Mouse (Mus musculus) spleen, adult 2 months (tissue): ENCODE results near the gene Kazn. TPM values are rescaled to one million over a fixed set of nuclear protein-coding genes. Genes with fewer than 3 reads are reported as not detected.

ENCODE experiments used
- DNase-seq, 2 experiments: peaks; one replicate each; pipeline versions ENCODE4 v3.0.0 to v3.0.0-alpha.2; 2012 to 2021; ENCODE audit warnings: low spot score in 2 of 2, low read depth in 1 of 2
- H3K27ac ChIP-seq: fragments of 200-500 bp; 2 replicates; pipeline ENCODE4 v1.5.1; 2012; ENCODE audit warnings: low read length, inconsistent platforms; ENCODE audit not compliant: insufficient read depth
- H3K27me3 ChIP-seq: fragments of 200-500 bp; 2 replicates; pipeline ENCODE4 v1.6.1; 2012; ENCODE audit warnings: mild to moderate bottlenecking, moderate library complexity, low read length, inconsistent platforms; ENCODE audit not compliant: control insufficient read depth, insufficient read depth
- H3K36me3 ChIP-seq: fragments of 200-500 bp; 2 replicates; pipeline ENCODE4 v1.6.1; 2012; ENCODE audit warnings: mild to moderate bottlenecking, low read length, inconsistent platforms; ENCODE audit not compliant: control insufficient read depth, insufficient read depth
- H3K4me1 ChIP-seq: fragments of 200-500 bp; 2 replicates; pipeline ENCODE4 v1.6.1; 2011; ENCODE audit warnings: inconsistent platforms; ENCODE audit not compliant: control insufficient read depth, insufficient read depth, insufficient read length
- H3K4me3 ChIP-seq: fragments of 200-500 bp; 2 replicates; pipeline ENCODE4 v1.5.1; 2011; ENCODE audit warnings: mild to moderate bottlenecking, inconsistent platforms; ENCODE audit not compliant: insufficient read depth, insufficient read length; ENCODE audit errors: extremely low read depth
- CTCF ChIP-seq: fragments of 200-500 bp; IDR thresholded peaks from 2 replicates; pipeline ENCODE4 v1.5.1; 2011; ENCODE audit warnings: mild to moderate bottlenecking, inconsistent platforms; ENCODE audit not compliant: insufficient read depth, insufficient read length, insufficient replicate concordance; ENCODE audit errors: extremely low read depth
- POLR2A ChIP-seq: fragments of 200-500 bp; IDR thresholded peaks from 2 replicates; pipeline ENCODE4 v1.6.1; 2011; ENCODE audit warnings: low read depth, low read length, inconsistent platforms
- WGBS: fragments of 180-500 bp; shearing (Covaris S2); methylation state at CpG from one replicate; pipeline ENCODE4 v1.1.7; 2018; 5-methylcytosine and 5-hydroxymethylcytosine counted together
- polyA plus RNA-seq: library from polyadenylated mRNA; depleted of rRNA; stranded (reverse); fragments of >200 nt; gene quantifications from 2 replicates; pipeline ENCODE4 v1.2.3, GENCODE M21; 2012

Gene Kazn
- polyA plus RNA-seq, 1 experiment, result 13.2 TPM

DNA sequence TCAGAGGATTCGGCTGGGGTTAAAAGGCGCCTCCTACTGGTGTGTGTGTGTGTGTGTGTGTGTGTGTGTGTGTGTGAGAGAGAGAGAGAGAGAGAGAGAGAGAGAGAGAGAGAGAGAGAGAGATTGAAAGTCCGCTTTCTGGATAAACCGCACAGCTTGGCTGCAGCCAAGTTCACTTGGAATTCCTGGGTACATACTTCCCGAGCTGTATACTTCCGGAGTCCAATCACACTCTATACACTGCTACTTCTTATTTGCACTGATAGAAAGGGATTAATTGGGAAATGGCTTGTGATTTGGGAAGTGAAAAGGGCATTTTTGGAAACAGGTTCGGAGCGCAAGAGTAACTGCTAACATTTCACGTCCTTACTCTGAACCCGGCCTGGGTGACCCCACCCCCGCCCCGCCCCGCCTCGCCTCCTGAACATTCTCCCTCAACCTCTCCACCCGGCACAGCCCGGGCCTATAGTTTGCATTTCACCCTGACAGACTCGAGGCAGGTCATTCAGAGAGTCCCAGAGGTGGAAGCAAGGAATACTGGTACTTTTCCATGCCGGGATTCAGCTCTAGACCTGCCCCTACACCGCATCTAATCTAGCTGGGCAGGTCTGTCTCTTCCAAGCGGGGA, 154.2 kb downstream of the Kazn start:
- no peak for TF ChIP-seq CTCF
- no peak for TF ChIP-seq POLR2A
- Histone ChIP-seq H3K36me3 (no peaks in the 10 kb centered on the region), H3K4me3 (peak overlapping the region; percentile 58; the same call in 1 of the 2 replicates), H3K4me1 (no peaks in the 10 kb centered on the region; the same call in none of the 2 replicates), H3K27me3 (peaks cover 4% of the 10 kb centered on the region; the same call in 1 of the 2 replicates), H3K27ac (peak overlapping the region; percentile 76; the same call in 1 of the 2 replicates)
- 46% methylated on average over 20 of the region's 20 CpGs for WGBS
- DNase-seq, result no peak

DNA sequence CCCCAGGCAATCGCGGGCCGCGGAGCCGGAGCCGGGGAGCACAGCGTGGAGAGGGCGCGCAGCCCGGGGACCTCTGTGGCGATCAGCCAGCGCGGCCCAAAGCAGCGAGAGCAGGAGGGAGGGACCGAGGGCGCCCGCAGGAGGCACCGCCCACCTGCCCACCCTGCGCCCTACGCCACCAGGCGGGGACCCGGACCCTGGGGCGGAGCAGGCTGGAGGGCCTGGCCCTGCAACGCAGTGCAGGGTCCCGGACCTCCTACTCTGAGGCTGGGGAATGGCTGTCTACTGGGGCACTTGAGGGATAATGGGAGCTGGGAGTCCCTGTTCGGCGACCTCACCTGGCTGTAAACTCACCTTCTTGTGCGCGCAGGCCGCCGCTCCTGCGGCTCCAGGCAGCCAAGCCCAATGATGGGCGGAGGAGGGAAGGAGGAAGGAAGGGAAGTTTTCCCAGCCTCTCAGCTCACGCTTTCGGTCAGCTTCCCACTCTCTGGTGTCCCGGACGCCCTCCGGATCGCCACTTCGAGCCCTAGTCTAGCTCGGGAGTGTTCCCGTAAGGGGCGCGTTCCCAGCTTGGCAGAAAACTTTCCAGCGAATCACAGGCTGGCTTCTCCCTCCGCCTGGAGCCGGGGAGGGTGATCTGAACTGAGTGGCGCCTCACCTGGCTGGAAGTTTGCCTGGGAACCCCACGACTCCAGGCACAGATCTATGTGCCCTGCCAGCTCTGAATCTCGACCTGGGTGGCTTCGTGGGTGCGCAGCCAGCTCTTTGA, 154.9 kb downstream of the Kazn start, which contains the start of gene Tmem51:
Gene Tmem51 (minus strand): TSS at position 174 of the 769 bp plus-strand sequence.
- 3% methylated on average over 51 of the region's 52 CpGs for WGBS
- Histone ChIP-seq H3K36me3 (no peaks in the 10 kb centered on the region), H3K27me3 (peaks cover 4% of the 10 kb centered on the region; the same call in 1 of the 2 replicates), H3K4me3 (peak within 1 kb of the TSS; percentile 58), H3K4me1 (no peaks in the 10 kb centered on the region; the same call in none of the 2 replicates), H3K27ac (peak within 1 kb of the TSS; percentile 76)
- TF ChIP-seq POLR2A, result no peak
- TF ChIP-seq CTCF, result no peak
- DNase-seq, result peak in 1 of 2 experiments; percentile 20

DNA sequence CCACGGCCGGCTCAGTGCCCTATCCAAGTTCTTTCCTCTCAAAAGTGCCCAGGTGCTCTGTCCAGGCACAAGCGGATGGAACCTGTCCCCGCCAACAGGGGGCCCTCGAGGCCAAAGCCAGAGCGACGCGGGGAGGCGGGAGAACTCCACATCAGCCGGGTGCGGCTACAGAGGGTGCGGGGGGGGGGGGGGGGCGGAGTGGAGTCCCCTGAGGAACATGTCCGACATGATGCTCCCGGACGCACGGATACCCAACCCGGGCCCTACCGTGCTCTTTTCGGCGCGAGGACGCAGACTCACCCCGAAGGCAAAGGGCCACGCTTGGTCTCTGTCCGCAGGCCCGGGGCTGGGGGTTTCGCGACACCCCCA, 155.5 kb downstream of the Kazn start:
- DNase-seq, result peak in 1 of 2 experiments; percentile 32
- peaks cover 4% of the 10 kb centered on the region; the same call in 1 of the 2 replicates for H3K27me3 ChIP-seq
- TF ChIP-seq POLR2A, result no peak
- peak; percentile 41; the same call in 1 of the 2 replicates for TF ChIP-seq CTCF
- peak overlapping the region; percentile 76 for H3K27ac ChIP-seq
- no peaks in the 10 kb centered on the region; the same call in none of the 2 replicates for H3K4me1 ChIP-seq
- 0% methylated on average over 27 of the region's 29 CpGs for WGBS
- peak overlapping the region; percentile 58; the same call in 1 of the 2 replicates for H3K4me3 ChIP-seq
- H3K36me3 ChIP-seq, result no peaks in the 10 kb centered on the region

DNA sequence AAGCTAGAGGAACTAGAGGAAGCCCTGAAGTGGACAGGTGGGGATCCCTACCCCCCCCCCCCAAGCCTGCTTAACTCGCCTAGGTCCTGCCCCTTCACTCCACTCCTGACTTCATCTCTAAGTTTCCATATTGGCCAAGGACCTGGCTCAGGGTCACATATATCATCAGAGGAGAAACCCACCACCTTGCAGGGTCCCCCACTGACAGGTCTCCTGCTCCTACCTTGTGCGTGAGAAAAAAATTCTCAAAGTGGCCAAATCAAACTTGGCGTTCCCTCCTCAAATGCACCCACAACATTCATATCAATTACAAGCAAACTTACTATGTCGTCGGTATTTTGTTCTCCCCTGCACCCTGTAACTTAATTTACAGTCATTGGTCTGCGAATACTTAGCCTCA, 156.0 kb downstream of the Kazn start:
- no peaks in the 10 kb centered on the region; the same call in none of the 2 replicates for H3K4me1 ChIP-seq
- TF ChIP-seq POLR2A (no peak), CTCF (no peak)
- peak overlapping the region; percentile 58; the same call in 1 of the 2 replicates for H3K4me3 ChIP-seq
- no peaks in the 10 kb centered on the region for H3K36me3 ChIP-seq
- H3K27ac ChIP-seq, result no peak overlapping the region
- WGBS, result 51% methylated on average over 6 of the region's 6 CpGs
- no peak for DNase-seq
- peaks cover 4% of the 10 kb centered on the region; the same call in 1 of the 2 replicates for H3K27me3 ChIP-seq

DNA sequence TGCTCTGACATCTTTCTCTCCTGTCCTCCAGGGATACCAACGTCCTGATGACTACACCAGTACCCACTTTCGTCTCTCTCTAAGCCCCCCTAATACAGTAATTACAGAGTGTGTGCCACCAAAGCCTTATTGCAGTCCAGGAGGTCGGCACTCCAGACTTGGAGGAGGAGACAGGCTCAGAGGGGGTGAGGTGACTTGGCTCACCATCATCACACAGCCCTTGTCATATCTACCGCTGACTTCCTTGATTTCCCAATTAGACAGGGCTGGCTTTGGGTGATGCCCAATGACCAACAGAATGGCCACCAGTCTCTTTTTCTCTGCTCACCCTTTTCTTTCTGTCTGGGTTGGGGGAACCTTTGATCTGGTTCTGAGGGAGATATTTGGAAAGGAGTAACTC, 156.5 kb downstream of the Kazn start:
- peaks cover under 1% of the 10 kb centered on the region for H3K4me1 ChIP-seq
- TF ChIP-seq POLR2A, result no peak
- TF ChIP-seq CTCF, result no peak
- H3K27ac ChIP-seq, result 0 out of 2 replicates have a peak overlapping the region, but pooled peaks have one; percentile 19
- DNase-seq, result no peak
- WGBS, result 80% methylated on average over 4 of the region's 4 CpGs
- H3K27me3 ChIP-seq, result peaks cover 4% of the 10 kb centered on the region; the same call in 1 of the 2 replicates
- H3K4me3 ChIP-seq, result no peak overlapping the region; the same call in 1 of the 2 replicates
- H3K36me3 ChIP-seq, result no peaks in the 10 kb centered on the region

DNA sequence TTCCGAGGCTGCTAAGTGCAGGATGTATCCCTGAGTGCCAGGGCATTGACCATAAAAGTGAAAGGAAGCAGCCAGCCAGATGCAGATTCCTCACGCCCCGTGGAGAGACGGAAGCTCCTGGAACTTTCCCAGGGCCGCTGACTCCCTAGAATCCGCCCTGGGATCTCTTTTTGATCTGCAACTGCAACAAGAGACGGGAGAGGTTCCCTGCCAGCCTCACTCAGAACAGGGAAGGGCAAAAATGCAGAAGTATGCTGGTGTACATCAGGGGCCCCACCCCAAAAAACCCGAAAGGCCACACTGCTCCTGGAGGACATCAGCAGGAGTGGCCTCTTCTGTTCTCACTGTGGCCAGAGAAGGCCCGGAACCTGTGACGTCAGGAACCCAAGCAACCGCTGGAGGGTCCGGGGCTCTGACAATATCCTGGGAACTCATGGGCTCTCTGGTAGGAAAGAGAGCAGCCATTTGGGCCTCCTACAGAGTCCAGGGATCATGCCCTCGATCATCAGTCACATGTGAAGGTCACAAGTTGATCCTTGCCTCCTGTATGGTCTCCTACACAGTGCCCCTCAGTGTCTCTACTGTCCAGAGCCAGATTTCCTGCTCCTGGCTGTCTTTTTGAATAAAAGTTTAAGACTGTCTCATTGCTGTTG, 157.4 kb downstream of the Kazn start:
- H3K4me3 ChIP-seq, result peak overlapping the region; percentile 4
- no peak for TF ChIP-seq CTCF
- TF ChIP-seq POLR2A, result no peak
- DNase-seq, result no peak
- H3K36me3 ChIP-seq, result no peaks in the 10 kb centered on the region
- WGBS, result 38% methylated on average over 13 of the region's 13 CpGs
- H3K4me1 ChIP-seq, result peaks cover 8% of the 10 kb centered on the region
- peaks cover 4% of the 10 kb centered on the region; the same call in 1 of the 2 replicates for H3K27me3 ChIP-seq
- peak overlapping the region; percentile 57 for H3K27ac ChIP-seq
